ENCODE assay signal across 30 mouse cellular contexts in genomic region chr10:84457539-84457938, GRCm38 (mm10). TPM values are rescaled to one million over a fixed set of nuclear protein-coding genes. Genes with fewer than 3 reads are reported as not detected.
DNase-seq lines count a peak whose midpoint lies in the region; ATAC-seq and TF ChIP-seq lines count a peak whose summit lies in the region.
"Had no signal": no experiment of that assay in that cellular context is flagged by ENCODE, and none has a peak within 500 bp of the region (broad histone marks: within the 10 kb centered on the region; RNA-seq: fewer than 3 reads in every experiment).

No protein-coding gene starts in this region.

- 0 out of 2 replicates have a peak overlapping the region, but pooled peaks have one; percentile 4 for H3K4me2 ChIP-seq in embryonic facial prominence, embryonic 15.5 days (replicated peaks)
- H3K4me2 ChIP-seq in midbrain, postnatal 0 days (ENCODE audit: low read depth, low read length, poor library complexity, severe bottlenecking), result no peak overlapping the region
- H3K4me2 ChIP-seq: embryonic facial prominence, embryonic 12.5 days; heart, embryonic 12.5 days; hindbrain, embryonic 13.5 days; limb, embryonic 13.5 days; midbrain, embryonic 15.5 days had no signal

- TF ChIP-seq CTCF in lung, adult 2 months (IDR thresholded peaks at IDR 0.05; ENCODE audit: insufficient read depth, low read length), result no peak
- TF ChIP-seq CTCF in midbrain, postnatal 0 days (IDR thresholded peaks at IDR 0.05), result no peak

- TF ChIP-seq POLR2A in lung, adult 2 months (IDR thresholded peaks at IDR 0.05; ENCODE audit: borderline replicate concordance, extremely low read depth, low read depth, low read length), result no peak

- WGBS in embryonic facial prominence, embryonic 15.5 days, result 76% methylated on average over 9 of the region's 9 CpGs
- 85% methylated on average over 9 of the region's 9 CpGs for WGBS in embryonic facial prominence, embryonic 10.5 days
- WGBS in lung, adult 2 months, result 60% methylated on average over 9 of the region's 9 CpGs
- WGBS in midbrain, embryonic 10.5 days, result 87% methylated on average over 9 of the region's 9 CpGs
- WGBS in midbrain, postnatal 0 days, result 77% methylated on average over 9 of the region's 9 CpGs

- no peak for ATAC-seq in embryonic facial prominence, embryonic 15.5 days (ENCODE audit: insufficient number of reproducible peaks, low FRiP score, low TSS enrichment, low read depth)
- ATAC-seq in midbrain, postnatal 0 days (ENCODE audit: low FRiP score), result no peak
- ATAC-seq: forebrain, embryonic 16.5 days; midbrain, embryonic 15.5 days; Patski had no signal

- H3K4me3 ChIP-seq in embryonic facial prominence, embryonic 15.5 days (replicated peaks), result no peak overlapping the region
- no peak overlapping the region for H3K4me3 ChIP-seq in embryonic facial prominence, embryonic 10.5 days
- H3K4me3 ChIP-seq in lung, adult 2 months (replicated peaks; ENCODE audit: extremely low read depth, low read depth, low read length), result peak overlapping the region; percentile 32
- no peak overlapping the region for H3K4me3 ChIP-seq in midbrain, embryonic 10.5 days
- no peak overlapping the region for H3K4me3 ChIP-seq in midbrain, postnatal 0 days (ENCODE audit: low read depth, low read length)
- H3K4me3 ChIP-seq: embryonic facial prominence, embryonic 12.5 days; heart, adult 2 months; heart, embryonic 12.5 days; hindbrain, embryonic 13.5 days; layer of hippocampus, adult 2 months; limb, embryonic 13.5 days; midbrain, embryonic 15.5 days had no signal

- H3K27me3 ChIP-seq in embryonic facial prominence, embryonic 15.5 days, result no peaks in the 10 kb centered on the region
- H3K27me3 ChIP-seq in embryonic facial prominence, embryonic 10.5 days (replicated peaks; ENCODE audit: low read depth, poor library complexity, severe bottlenecking), result no peaks in the 10 kb centered on the region
- no peaks in the 10 kb centered on the region for H3K27me3 ChIP-seq in midbrain, embryonic 10.5 days (ENCODE audit: low read depth, poor library complexity, severe bottlenecking)
- H3K27me3 ChIP-seq in midbrain, postnatal 0 days (ENCODE audit: insufficient read depth, low read length), result no peaks in the 10 kb centered on the region
- H3K27me3 ChIP-seq: CH12.LX; embryonic facial prominence, embryonic 12.5 days; heart, embryonic 12.5 days; hindbrain, embryonic 13.5 days; limb, embryonic 13.5 days; midbrain, embryonic 15.5 days; Patski had no signal

- H3K9ac ChIP-seq in embryonic facial prominence, embryonic 15.5 days, result no peak overlapping the region
- no peak overlapping the region for H3K9ac ChIP-seq in midbrain, postnatal 0 days (replicated peaks; ENCODE audit: low read length, poor library complexity, severe bottlenecking)
- H3K9ac ChIP-seq: embryonic facial prominence, embryonic 12.5 days; heart, embryonic 12.5 days; hindbrain, embryonic 13.5 days; limb, embryonic 13.5 days; liver, embryonic 14.5 days; midbrain, embryonic 15.5 days had no signal

- H3K4me1 ChIP-seq in embryonic facial prominence, embryonic 15.5 days, result no peaks in the 10 kb centered on the region
- peaks cover 13% of the 10 kb centered on the region; the same call in 1 of the 2 replicates for H3K4me1 ChIP-seq in embryonic facial prominence, embryonic 10.5 days
- H3K4me1 ChIP-seq in lung, adult 2 months (ENCODE audit: control insufficient read depth, insufficient read depth, low read length), result no peaks in the 10 kb centered on the region
- H3K4me1 ChIP-seq in midbrain, embryonic 10.5 days, result peaks cover 34% of the 10 kb centered on the region
- no peaks in the 10 kb centered on the region for H3K4me1 ChIP-seq in midbrain, postnatal 0 days (ENCODE audit: insufficient read depth, low read length)
- H3K4me1 ChIP-seq: embryonic facial prominence, embryonic 12.5 days; hindbrain, embryonic 13.5 days; limb, embryonic 13.5 days; midbrain, embryonic 15.5 days had no signal

- H3K36me3 ChIP-seq in embryonic facial prominence, embryonic 15.5 days, result no peaks in the 10 kb centered on the region
- H3K36me3 ChIP-seq in embryonic facial prominence, embryonic 10.5 days (replicated peaks), result no peaks in the 10 kb centered on the region
- H3K36me3 ChIP-seq in midbrain, embryonic 10.5 days, result no peaks in the 10 kb centered on the region
- no peaks in the 10 kb centered on the region for H3K36me3 ChIP-seq in midbrain, postnatal 0 days (ENCODE audit: insufficient read depth, low read length)
- H3K36me3 ChIP-seq: embryonic facial prominence, embryonic 12.5 days; heart, embryonic 12.5 days; hindbrain, embryonic 13.5 days; limb, embryonic 13.5 days; midbrain, embryonic 15.5 days had no signal

- H3K9me3 ChIP-seq in embryonic facial prominence, embryonic 15.5 days (replicated peaks), result no peaks in the 10 kb centered on the region
- H3K9me3 ChIP-seq in embryonic facial prominence, embryonic 10.5 days, result no peaks in the 10 kb centered on the region
- H3K9me3 ChIP-seq in midbrain, embryonic 10.5 days (replicated peaks), result no peaks in the 10 kb centered on the region
- H3K9me3 ChIP-seq in midbrain, postnatal 0 days (ENCODE audit: low read length), result no peaks in the 10 kb centered on the region
- H3K9me3 ChIP-seq: embryonic facial prominence, embryonic 12.5 days; heart, embryonic 12.5 days; hindbrain, embryonic 13.5 days; limb, embryonic 13.5 days; midbrain, embryonic 15.5 days had no signal

- no peak overlapping the region for H3K27ac ChIP-seq in embryonic facial prominence, embryonic 15.5 days (replicated peaks)
- no peak overlapping the region for H3K27ac ChIP-seq in embryonic facial prominence, embryonic 10.5 days (replicated peaks)
- 0 out of 2 replicates have a peak overlapping the region, but pooled peaks have one; percentile 6 for H3K27ac ChIP-seq in midbrain, embryonic 10.5 days (replicated peaks)
- H3K27ac ChIP-seq in midbrain, postnatal 0 days (ENCODE audit: low read depth, low read length), result no peak overlapping the region
- H3K27ac ChIP-seq: embryonic facial prominence, embryonic 12.5 days; heart, adult 2 months; hindbrain, embryonic 13.5 days; layer of hippocampus, adult 2 months; limb, embryonic 13.5 days; liver, embryonic 14.5 days; midbrain, embryonic 15.5 days had no signal

- no peak for DNase-seq in embryonic facial prominence, embryonic 10.5 days (ENCODE audit: low spot score)
- no peak for DNase-seq in lung, adult 2 months
- DNase-seq in lung, postnatal 25 days (ENCODE audit: low spot score), result no peak
- DNase-seq in midbrain, embryonic 10.5 days (ENCODE audit: low spot score), result no peak
- DNase-seq in midbrain, postnatal 0 days (ENCODE audit: low spot score), result no peak
- DNase-seq in adrenal gland, postnatal 4 days (ENCODE audit: low spot score in 2 of 2), result no peak
- no peak for DNase-seq in right cerebral cortex, postnatal 4 days
- DNase-seq: adrenal gland, postnatal 10 days; cerebellum, adult 11 months; cerebellum, adult 9-10 months; cerebellum, postnatal 36 days; heart, adult 2 months; heart, postnatal 4 days; kidney, adult 11 months; kidney, postnatal 36 days; right cerebral cortex, postnatal 25 days; spleen, adult 18-20 months; thymus, adult 18-20 months; thymus, postnatal 36 days had no signal

RNA-seq across cellular contexts. Expression of gene Nuak1, which starts 17.1 kb away (rescaled TPM):
- polyA plus RNA-seq in embryonic facial prominence, embryonic 15.5 days (2015; fragmentation: Nextera tagmentation; extraction: Ambion mirVana), result 3.3 and 3.4 TPM in 2 replicates
- polyA plus RNA-seq in embryonic facial prominence, embryonic 10.5 days (2016; fragmentation: Nextera tagmentation; extraction: Ambion mirVana), result 2.4 and 2.7 TPM in 2 replicates
- polyA plus RNA-seq in lung, adult 2 months (2012; rRNA removed), result 19.2 and 24.3 TPM in 2 replicates
- polyA plus RNA-seq in midbrain, embryonic 10.5 days (2016; fragmentation: Nextera tagmentation; extraction: Ambion mirVana), result 3.0 and 4.0 TPM in 2 replicates
- 21.1 and 37.9 TPM in 2 replicates for total RNA-seq in midbrain, postnatal 0 days (2014; rRNA removed)
- 2.2 and 2.7 TPM in 2 replicates for polyA plus RNA-seq in midbrain, postnatal 0 days (2015; fragmentation: Nextera tagmentation; extraction: Ambion mirVana)
- 10 to 100 TPM; 13.4 to 13.5 TPM for total RNA-seq in adrenal gland, postnatal 4 days (2021)
